Mouse (Mus musculus) bone marrow macrophage, adult 2 months (primary cell): ENCODE measurements at regions not wholly inside any gene's neighbourhood (a gene's known extent, or its start where the extent isn't known, plus 50 kb on each side); places are given as distances from the start of the nearest gene placed in this dataset.

Experiments used
- CTCF ChIP-seq: IDR thresholded peaks from 2 replicates; pipeline ENCODE4 v1.5.1; 2012; ENCODE audit warnings: low read depth, mild to moderate bottlenecking, low read length, moderate library complexity
- POLR2A ChIP-seq: IDR thresholded peaks from 2 replicates; pipeline ENCODE4 v1.6.1; 2012; ENCODE audit warnings: mild to moderate bottlenecking, low read depth, low read length, borderline replicate concordance

DNA sequence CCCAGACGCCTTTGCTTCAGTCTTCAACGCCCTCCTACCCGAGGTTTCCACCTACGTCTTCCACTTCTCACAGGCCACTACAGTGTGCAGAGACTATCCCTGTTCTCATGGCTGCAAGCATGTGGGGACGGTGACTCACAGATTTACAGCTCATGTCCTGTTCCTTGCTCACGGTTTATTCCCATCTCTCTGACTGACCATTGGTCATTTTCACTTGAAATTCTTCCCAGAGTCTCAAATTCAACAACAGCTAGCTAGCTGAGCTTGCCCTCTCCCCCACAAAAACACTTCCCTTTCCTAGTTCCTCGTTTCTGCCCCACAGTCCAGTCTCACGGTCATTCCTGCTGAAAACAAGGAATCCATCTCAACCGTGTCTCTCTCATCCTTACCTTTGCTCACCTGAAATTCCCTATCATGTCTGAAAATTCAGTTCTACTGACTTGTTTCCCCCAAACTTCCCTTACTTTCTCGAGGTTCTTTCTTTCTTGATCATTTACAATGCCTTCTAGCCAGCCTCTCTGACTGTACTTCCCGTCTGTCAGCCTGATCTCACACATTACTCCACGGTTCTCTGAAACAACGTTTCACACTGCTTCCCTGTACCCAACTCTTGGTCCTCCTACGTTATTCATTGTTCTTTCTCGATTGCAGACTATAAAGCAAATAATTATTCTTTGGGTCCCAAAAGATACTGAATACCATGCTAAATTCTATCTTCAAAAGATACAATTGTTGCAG, 163.5 kb upstream of the Prdm1 start:
- no peak for TF ChIP-seq CTCF
- TF ChIP-seq POLR2A, result no peak
